Mouse (Mus musculus): ENCODE results near the gene Drd4. TPM values are rescaled to one million over a fixed set of nuclear protein-coding genes. Genes with fewer than 3 reads are reported as not detected.
"Not testable (repeated sequence)": the region's sequence is repeated elsewhere in the genome, so short reads cannot be mapped to it uniquely, and the experiment has no call there.

Gene Drd4
- not detected in 2 replicates for total RNA-seq (2021)
- long read RNA-seq, partial matches to known transcripts = 1 of 3 reads
- long read RNA-seq, other reads (novel, unspliced or antisense) = 0 of 3 reads

- no peak for DNase-seq
These were observed at the start of gene Drd4 for GRCm38 (mm10) chr7:141291921-141292582. Drd4 (plus strand) TSS chr7:141292006.

GRCm38 (mm10) chr7:141250486-141250885 is 41.3 kb upstream of the Drd4 start:
- not testable (repeated sequence) for DNase-seq

- no peak for DNase-seq
These were observed 35.6 kb upstream of the Drd4 start for GRCm38 (mm10) chr7:141256159-141256558.

- DNase-seq = no peak
These were observed 30.3 kb upstream of the Drd4 start for GRCm38 (mm10) chr7:141261480-141261879.

GRCm38 (mm10) chr7:141263640-141264039 is 28.2 kb upstream of the Drd4 start:
- DNase-seq = no peak

GRCm38 (mm10) chr7:141264041-141264700 is 27.6 kb upstream of the Drd4 start:
- DNase-seq = no peak

- DNase-seq = peak; percentile 53
These were observed 26.9 kb upstream of the Drd4 start for GRCm38 (mm10) chr7:141264761-141265410.

- DNase-seq = no peak
These were observed 26.4 kb upstream of the Drd4 start for GRCm38 (mm10) chr7:141265411-141265738.

GRCm38 (mm10) chr7:141265739-141266561 is 25.9 kb upstream of the Drd4 start, which contains the start of gene Irf7:
Irf7 (minus strand) TSS chr7:141266481.
- peak; percentile 69 for DNase-seq

GRCm38 (mm10) chr7:141268466-141269272 is 23.1 kb upstream of the Drd4 start:
- DNase-seq = no peak

GRCm38 (mm10) chr7:141269273-141269545 is 22.6 kb upstream of the Drd4 start:
- no peak for DNase-seq

GRCm38 (mm10) chr7:141270631-141271030 is 21.2 kb upstream of the Drd4 start:
- no peak for DNase-seq

- no peak for DNase-seq
These were observed 16.4 kb upstream of the Drd4 start for GRCm38 (mm10) chr7:141275356-141275755.

- DNase-seq = no peak
These were observed 15.3 kb upstream of the Drd4 start, which contains the start of gene Cdhr5 for GRCm38 (mm10) chr7:141276546-141276945. Cdhr5 (minus strand) TSS chr7:141276786.

- no peak for DNase-seq
These were observed 13.8 kb upstream of the Drd4 start for GRCm38 (mm10) chr7:141277701-141278678.

- DNase-seq = peak; percentile 23
These were observed 12.8 kb upstream of the Drd4 start, which contains the start of gene Sct for GRCm38 (mm10) chr7:141278766-141279590. Sct (minus strand) TSS chr7:141279133.

GRCm38 (mm10) chr7:141281442-141281841 is 10.4 kb upstream of the Drd4 start:
- no peak for DNase-seq

- DNase-seq = no peak
These were observed 9.1 kb upstream of the Drd4 start for GRCm38 (mm10) chr7:141282756-141283155.

GRCm38 (mm10) chr7:141288042-141288441 is 3.8 kb upstream of the Drd4 start:
- DNase-seq = no peak

Data from adrenal gland, postnatal 25 days (tissue).